Mouse (Mus musculus) urinary bladder, postnatal 14 days (tissue): ENCODE results near the gene Noct.

Experiments used
- DNase-seq: peaks from one replicate; pipeline ENCODE4 v3.0.0; 2021; ENCODE audit warnings: low spot score

The Noct gene

DNA sequence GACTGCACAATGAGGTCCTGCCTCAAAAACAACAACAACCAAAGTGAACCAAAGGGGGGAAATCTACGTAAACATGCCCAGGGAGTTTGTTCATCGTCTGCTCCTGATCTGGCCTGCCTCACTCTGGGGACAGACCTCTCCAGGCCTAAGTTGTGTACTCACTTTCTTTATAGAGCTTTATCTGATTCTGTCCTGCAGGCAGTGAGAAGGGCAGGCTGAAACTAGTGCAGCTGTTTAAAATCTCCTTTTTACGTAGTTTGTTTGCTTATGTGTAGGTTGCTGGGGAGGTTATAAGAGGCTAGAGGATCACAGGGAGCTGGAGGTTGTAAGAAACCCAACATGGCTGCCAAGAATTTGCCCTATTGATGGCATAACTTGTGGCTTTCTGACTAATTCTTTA, 7.3 kb downstream of the Noct start:
- DNase-seq: peak; percentile 41

DNA sequence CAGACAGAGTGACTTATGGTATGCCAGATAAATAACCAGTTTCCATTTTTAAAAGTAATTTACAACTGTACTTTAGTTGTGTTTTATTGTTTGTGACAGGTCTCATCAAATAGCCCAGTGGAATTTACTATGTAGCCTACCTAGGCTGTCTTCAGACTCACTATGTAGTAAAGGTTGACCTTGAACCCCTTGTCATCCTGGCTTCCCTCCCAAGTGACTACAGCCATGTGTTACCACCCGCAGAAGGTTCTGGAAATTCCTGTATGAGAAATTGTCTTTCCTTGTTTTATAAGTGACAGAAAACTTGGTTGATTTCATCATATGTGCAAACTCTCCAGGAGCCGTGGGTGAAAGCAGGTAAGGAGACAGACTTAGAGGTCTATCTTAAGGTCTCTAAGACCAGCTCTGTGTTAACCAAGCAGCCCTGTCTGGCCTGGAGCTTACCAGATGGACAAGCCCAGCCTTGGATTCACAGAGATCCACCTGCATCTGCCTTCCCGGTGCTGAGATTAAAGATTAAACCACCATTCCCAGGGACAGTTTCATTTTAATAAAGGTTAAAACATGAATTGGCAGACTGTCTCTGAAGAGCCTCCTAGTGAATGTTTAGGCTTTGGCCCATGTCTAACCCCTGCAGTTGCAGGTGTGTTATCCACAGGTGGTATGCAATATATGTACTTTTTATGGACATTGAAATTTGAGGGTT, 8.1 kb downstream of the Noct start:
- DNase-seq: no peak

DNA sequence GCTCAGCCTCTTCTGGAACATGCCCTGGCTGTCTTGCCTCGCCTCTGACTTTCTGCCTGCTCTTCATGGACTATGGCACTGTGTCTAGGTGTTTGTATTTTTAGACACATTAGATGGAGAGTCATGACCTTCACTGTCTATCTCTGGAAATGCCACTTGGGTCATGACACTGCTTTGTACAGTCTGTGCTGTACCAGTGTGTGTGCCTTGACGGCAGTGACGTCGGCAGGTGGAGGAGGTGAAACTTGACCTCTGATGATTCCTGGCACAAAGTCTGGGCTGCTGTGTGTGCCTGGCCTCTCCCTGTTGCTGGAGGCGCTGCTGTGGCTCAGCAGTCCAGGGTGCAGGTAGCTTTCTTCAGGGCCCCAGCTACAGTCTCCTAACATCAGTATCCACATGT, 9.2 kb downstream of the Noct start:
- no peak for DNase-seq

DNA sequence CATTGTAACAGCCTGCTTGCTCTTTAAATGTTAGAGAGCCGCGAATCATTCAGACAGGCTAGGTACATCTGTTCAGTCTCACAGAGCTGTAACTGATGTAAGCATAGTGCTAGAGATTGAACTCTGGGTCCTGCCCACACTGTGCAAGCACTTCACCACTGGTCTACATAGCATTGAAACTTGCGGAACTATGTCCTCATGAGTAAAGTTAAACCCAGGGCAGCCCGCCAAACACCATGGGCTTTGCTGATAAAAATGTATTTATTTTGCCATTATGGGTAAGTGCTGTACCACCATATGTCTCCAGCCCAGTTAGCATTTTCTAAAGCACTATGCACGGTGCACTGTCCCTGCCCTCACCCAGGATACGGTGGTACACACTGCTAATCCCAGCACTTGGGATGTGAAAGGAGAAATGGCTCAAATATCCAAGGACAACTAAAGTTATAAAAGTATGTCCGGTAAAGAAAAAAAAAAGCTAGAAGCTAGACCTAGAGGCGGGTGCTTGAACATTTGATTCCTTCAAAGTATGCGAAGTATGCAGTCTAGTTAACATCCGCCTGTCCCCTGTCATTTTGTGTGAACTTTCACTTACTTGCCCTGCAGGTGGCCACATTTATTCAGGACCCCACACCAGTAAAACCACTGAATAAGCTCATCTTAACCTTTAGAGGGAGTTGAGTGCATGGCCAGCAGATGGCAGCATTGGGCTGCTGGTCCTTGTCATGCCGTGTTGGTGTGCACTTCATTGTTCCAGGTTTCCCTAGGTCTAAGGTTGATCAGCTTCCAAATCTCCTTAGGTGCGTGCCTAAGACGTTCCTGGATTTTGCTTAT, 9.9 kb downstream of the Noct start:
- peak; percentile 85 for DNase-seq

DNA sequence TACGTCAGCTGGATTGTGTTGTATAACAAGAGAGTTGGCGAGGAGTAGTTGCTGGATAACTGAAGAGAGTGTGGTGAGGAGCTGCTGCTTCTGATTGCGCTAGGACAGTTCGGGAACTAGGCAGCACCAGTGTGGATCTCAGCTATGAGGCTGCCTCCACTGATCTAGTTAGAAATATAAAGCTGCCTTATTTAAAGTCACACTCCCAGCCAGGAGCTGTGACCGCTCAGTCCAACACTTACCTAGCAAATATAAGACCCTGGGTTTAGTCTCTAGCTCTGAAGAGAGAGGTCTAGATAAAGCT, 10.5 kb downstream of the Noct start:
- no peak for DNase-seq

DNA sequence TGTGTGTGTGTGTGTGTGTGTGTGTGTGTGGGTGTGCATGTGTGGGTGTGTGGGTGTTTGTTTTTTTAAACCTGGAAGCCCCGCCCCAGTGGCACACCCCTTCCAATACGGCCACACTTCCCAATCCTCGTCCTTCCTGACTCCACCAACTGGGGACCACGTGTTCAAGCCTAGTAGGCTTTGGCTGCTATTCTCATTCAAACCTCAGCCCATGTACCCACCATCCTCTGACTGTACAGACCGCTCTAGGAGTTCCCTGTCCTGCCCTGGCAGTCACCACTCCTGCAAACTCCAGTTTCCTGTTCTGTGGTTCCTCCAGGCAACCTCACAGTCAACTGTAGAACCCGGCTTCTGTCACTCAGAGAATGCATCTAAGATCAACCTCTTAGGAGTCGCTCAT, 14.3 kb downstream of the Noct start:
- DNase-seq: no peak

DNA sequence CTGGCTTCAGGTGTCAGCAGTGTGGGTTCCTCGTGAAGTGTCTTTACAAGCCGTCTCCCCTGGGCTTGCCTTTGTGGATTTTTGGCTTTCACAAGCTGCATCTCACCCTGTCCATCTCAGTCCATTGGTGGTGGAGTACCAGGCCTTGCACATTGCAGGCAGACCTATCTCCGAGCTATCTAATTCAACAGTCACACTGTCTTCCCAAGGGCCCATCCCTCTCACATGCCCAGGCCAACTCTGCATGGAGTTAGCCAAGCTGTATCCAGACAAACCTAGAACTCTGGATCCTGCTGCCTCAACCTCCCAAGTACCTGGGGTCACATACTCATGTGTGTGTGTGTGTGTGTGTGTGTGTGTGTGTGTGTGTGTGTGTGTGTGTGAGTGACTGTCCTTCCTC, 15.3 kb downstream of the Noct start:
- no peak for DNase-seq

- no peak for DNase-seq
Observed at GRCm38 (mm10) chr3:51247704-51248103, 23.5 kb downstream of the Noct start.

- no peak for DNase-seq
Observed at GRCm38 (mm10) chr3:51248600-51248999, 24.4 kb downstream of the Noct start.

- no peak for DNase-seq
Observed at GRCm38 (mm10) chr3:51249460-51249859, 25.2 kb downstream of the Noct start.

DNA sequence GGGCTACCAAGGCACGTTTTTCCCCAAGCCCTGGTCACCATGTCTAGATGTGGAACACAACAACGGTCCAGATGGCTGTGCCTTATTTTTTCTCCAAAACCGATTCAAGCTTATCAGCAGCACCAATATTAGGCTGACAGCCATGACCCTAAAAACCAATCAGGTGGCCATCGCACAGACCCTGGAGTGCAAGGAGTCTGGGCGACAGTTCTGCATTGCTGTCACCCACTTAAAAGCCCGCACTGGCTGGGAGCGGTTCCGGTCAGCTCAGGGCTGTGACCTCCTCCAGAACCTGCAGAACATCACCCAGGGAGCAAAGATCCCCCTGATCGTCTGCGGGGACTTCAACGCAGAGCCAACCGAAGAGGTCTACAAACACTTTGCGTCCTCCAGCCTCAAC, 25.6 kb downstream of the Noct start:
- DNase-seq: no peak

GRCm38 (mm10) chr3:51251057-51251456, 26.8 kb downstream of the Noct start:
- DNase-seq: no peak

- no peak for DNase-seq
Observed at GRCm38 (mm10) chr3:51252223-51252622, 28.0 kb downstream of the Noct start.

GRCm38 (mm10) chr3:51252689-51253402, 28.6 kb downstream of the Noct start:
- no peak for DNase-seq

DNA sequence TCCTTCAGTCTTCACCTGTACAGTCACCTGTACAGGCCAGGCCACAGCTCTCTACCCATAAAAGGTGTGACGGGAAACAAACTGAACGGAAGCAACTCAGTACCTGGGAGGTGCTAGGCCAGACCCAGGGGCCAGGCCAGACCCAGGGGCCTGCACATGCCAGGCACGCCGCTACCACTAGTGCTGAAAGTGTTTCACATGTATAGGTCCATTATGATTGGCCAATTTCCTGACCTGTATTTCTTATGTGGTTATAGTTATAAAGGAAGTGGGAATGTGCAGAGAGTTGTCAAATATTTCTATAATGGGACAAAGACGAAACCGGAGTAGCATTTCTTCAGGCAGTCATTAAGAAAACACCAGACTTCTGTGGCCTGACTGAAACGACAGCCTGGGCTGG, 30.5 kb downstream of the Noct start:
- DNase-seq: no peak

GRCm38 (mm10) chr3:51256450-51256849, 32.2 kb downstream of the Noct start:
- DNase-seq: no peak

GRCm38 (mm10) chr3:51258070-51258469, 33.8 kb downstream of the Noct start:
- no peak for DNase-seq

DNA sequence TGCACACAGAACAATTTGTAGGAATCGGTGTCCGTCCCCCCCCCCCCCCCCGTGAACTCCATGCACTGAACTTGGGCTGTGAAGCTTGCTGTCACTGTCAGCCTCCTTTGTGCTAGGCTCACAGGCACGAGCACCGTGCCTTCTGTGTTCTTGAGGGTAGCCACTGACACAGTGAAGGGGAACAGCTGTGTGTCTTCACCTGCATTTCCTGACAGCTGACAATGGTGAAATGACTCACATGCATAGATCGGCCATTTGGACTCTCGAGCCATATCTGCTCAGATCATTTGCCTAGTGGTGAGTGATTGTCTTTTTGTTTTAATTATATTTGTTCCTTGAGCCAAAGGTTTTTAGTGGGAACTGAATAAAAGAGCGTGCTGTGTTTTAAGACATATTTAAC, 38.7 kb downstream of the Noct start:
- DNase-seq: no peak

GRCm38 (mm10) chr3:51268434-51268833, 44.2 kb downstream of the Noct start:
- no peak for DNase-seq

- DNase-seq: no peak
Observed at GRCm38 (mm10) chr3:51270069-51270817, 46.0 kb downstream of the Noct start.

- DNase-seq: peak; percentile 99
Observed at GRCm38 (mm10) chr3:51275956-51276398, 51.7 kb downstream of the Noct start.

- peak; percentile 58 for DNase-seq
Observed at GRCm38 (mm10) chr3:51276421-51277111, 52.3 kb downstream of the Noct start.
